Mouse (Mus musculus) C2C12 (cell line): Measurements from ENCODE around the gene Pram1.

Experiments
- CTCF ChIP-seq: IDR thresholded peaks from one replicate; pipeline ENCODE4 v1.5.1; 2011; ENCODE audit not compliant: control insufficient read depth, insufficient read depth, insufficient read length
- MAX ChIP-seq: IDR thresholded peaks from one replicate; pipeline ENCODE4 v1.6.1; 2011; ENCODE audit warnings: mild to moderate bottlenecking, control low read depth
- MYOD1 ChIP-seq: IDR thresholded peaks from one replicate; pipeline ENCODE4 v1.6.1; 2011; ENCODE audit warnings: low read depth; ENCODE audit not compliant: control insufficient read depth, insufficient read length

DNA sequence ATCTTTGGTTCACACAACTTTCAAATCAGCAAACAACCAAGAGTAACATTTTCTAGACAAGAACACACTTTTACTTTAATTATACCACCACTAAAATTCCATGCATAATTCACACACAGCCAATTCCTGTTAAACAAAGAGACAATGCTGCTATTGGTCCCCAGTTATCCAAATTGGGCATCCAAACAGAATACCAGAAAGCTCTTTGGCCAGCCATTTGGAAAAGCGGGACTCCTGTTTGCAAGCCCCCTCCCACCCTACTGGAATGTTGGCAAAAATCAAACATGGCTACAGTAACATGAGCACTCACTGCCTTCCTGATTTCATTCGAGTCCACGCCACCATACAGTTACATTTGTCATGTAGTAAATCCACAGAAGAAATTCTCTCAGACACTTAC is 31.8 kb downstream of the Pram1 start:
- no peak for TF ChIP-seq CTCF
- no peak for TF ChIP-seq MYOD1
- TF ChIP-seq MAX = no peak
